Mouse (Mus musculus) urinary bladder, adult 2 months (tissue): ENCODE measurements around the gene Tnfrsf21. TPM values are rescaled to one million over a fixed set of nuclear protein-coding genes. Genes with fewer than 3 reads are reported as not detected.

Source experiments
- DNase-seq: peaks from one replicate; pipeline ENCODE4 v3.0.0; 2022; ENCODE audit warnings: low spot score
- polyA plus RNA-seq: library from polyadenylated mRNA; depleted of rRNA; stranded (reverse); fragments of >200 nt; gene quantifications from 2 replicates; pipeline ENCODE4 v1.2.3, GENCODE M21; 2012; rRNA removed

Tnfrsf21 gene
- polyA plus RNA-seq = 62.3 and 64.4 TPM in 2 replicates

GRCm38 (mm10) chr17:43016371-43017331 lies at the start of gene Tnfrsf21:
Tnfrsf21 (plus strand) TSS chr17:43016555.
- DNase-seq = peak; percentile 78

GRCm38 (mm10) chr17:42968174-42968573 lies 48.2 kb upstream of the Tnfrsf21 start:
- no peak for DNase-seq

GRCm38 (mm10) chr17:42975312-42975996 lies 40.9 kb upstream of the Tnfrsf21 start:
- no peak for DNase-seq

GRCm38 (mm10) chr17:42977766-42978165 lies 38.6 kb upstream of the Tnfrsf21 start:
- DNase-seq = no peak

- no peak for DNase-seq
Observed at GRCm38 (mm10) chr17:42978345-42978744, 38.0 kb upstream of the Tnfrsf21 start.

GRCm38 (mm10) chr17:42981806-42982205 lies 34.5 kb upstream of the Tnfrsf21 start:
- DNase-seq = no peak

GRCm38 (mm10) chr17:42982568-42982967 lies 33.8 kb upstream of the Tnfrsf21 start:
- no peak for DNase-seq

- DNase-seq = no peak
Observed at GRCm38 (mm10) chr17:42985837-42986589, 30.3 kb upstream of the Tnfrsf21 start.

- no peak for DNase-seq
Observed at GRCm38 (mm10) chr17:42987692-42988091, 28.7 kb upstream of the Tnfrsf21 start.

- no peak for DNase-seq
Observed at GRCm38 (mm10) chr17:42989981-42990380, 26.4 kb upstream of the Tnfrsf21 start.

- DNase-seq = no peak
Observed at GRCm38 (mm10) chr17:42991112-42991511, 25.2 kb upstream of the Tnfrsf21 start.

- DNase-seq = no peak
Observed at GRCm38 (mm10) chr17:42999446-42999977, 16.8 kb upstream of the Tnfrsf21 start.

GRCm38 (mm10) chr17:43000598-43000997 lies 15.8 kb upstream of the Tnfrsf21 start:
- no peak for DNase-seq

- DNase-seq = no peak
Observed at GRCm38 (mm10) chr17:43012718-43013117, 3.6 kb upstream of the Tnfrsf21 start.

GRCm38 (mm10) chr17:43017341-43018052 lies 1.1 kb downstream of the Tnfrsf21 start:
- DNase-seq = peak; percentile 39

- DNase-seq = no peak
Observed at GRCm38 (mm10) chr17:43018071-43018470, 1.7 kb downstream of the Tnfrsf21 start.

- no peak for DNase-seq
Observed at GRCm38 (mm10) chr17:43019660-43020059, 3.3 kb downstream of the Tnfrsf21 start.

- DNase-seq = no peak
Observed at GRCm38 (mm10) chr17:43021017-43021416, 4.7 kb downstream of the Tnfrsf21 start.

- DNase-seq = no peak
Observed at GRCm38 (mm10) chr17:43022056-43022455, 5.7 kb downstream of the Tnfrsf21 start.

GRCm38 (mm10) chr17:43023637-43024217 lies 7.4 kb downstream of the Tnfrsf21 start:
- no peak for DNase-seq

GRCm38 (mm10) chr17:43024531-43024930 lies 8.2 kb downstream of the Tnfrsf21 start:
- DNase-seq = no peak
